8 mouse cellular contexts compared by ENCODE assay signal in genomic region chr15:95526626-95527411, GRCm38 (mm10). TPM values are rescaled to one million over a fixed set of nuclear protein-coding genes. Genes with fewer than 3 reads are reported as not detected.
DNase-seq lines count a peak whose midpoint lies in the region; ATAC-seq and TF ChIP-seq lines count a peak whose summit lies in the region.

No protein-coding gene starts in this region.

- peak overlapping the region; percentile 90 for H3K9ac ChIP-seq in forebrain, embryonic 12.5 days

- peak overlapping the region; percentile 85 for H3K27ac ChIP-seq in forebrain, embryonic 12.5 days
- H3K27ac ChIP-seq in gastrocnemius, adult 2 months = no peak overlapping the region

- intact Hi-C loops in gastrocnemius, adult 2 months (cut with DNase I) = no loop called here

- no peak for TF ChIP-seq CTCF in gastrocnemius, adult 2 months (IDR thresholded peaks at IDR 0.05)

- peaks cover 19% of the 10 kb centered on the region for H3K4me1 ChIP-seq in forebrain, embryonic 12.5 days

- peak; percentile 49 for DNase-seq in cerebellum, adult 11-12 months
- DNase-seq in cerebellum, adult 11 months = no peak
- DNase-seq in ES-CJ7 (ENCODE audit: low read depth, low spot score) = peak; percentile 18
- DNase-seq in mesoderm, embryonic 11.5 days (ENCODE audit: low read depth, low spot score) = peak; percentile 65
- DNase-seq in thymus, postnatal 14 days = no peak
- DNase-seq in layer of hippocampus, postnatal 14 days (ENCODE audit: low spot score in 2 of 2) = no peak
- no peak for DNase-seq in gastrocnemius, adult 2 months

- peak overlapping the region; percentile 88 for H3K4me2 ChIP-seq in forebrain, embryonic 12.5 days

- WGBS in forebrain, embryonic 12.5 days = 2% methylated on average over 27 of the region's 27 CpGs

- no peaks in the 10 kb centered on the region for H3K36me3 ChIP-seq in forebrain, embryonic 12.5 days (replicated peaks)

- peaks cover 3% of the 10 kb centered on the region; the same call in 1 of the 2 replicates for H3K27me3 ChIP-seq in forebrain, embryonic 12.5 days

- no peaks in the 10 kb centered on the region for H3K9me3 ChIP-seq in forebrain, embryonic 12.5 days

- H3K4me3 ChIP-seq in forebrain, embryonic 12.5 days (replicated peaks) = peak overlapping the region; percentile 90
- H3K4me3 ChIP-seq in gastrocnemius, adult 2 months = no peak overlapping the region

- peak; percentile 39; the same call in 1 of the 2 replicates for ATAC-seq in forebrain, embryonic 12.5 days (ENCODE audit: low FRiP score)

RNA-seq across cellular contexts. Expression of gene Nell2, which starts 1.5 kb away (rescaled TPM):
- polyA plus RNA-seq in forebrain, embryonic 12.5 days (2016; fragmentation: Nextera tagmentation; extraction: Ambion mirVana) = 106 and 108 TPM in 2 replicates
- total RNA-seq in layer of hippocampus, postnatal 14 days (2021) = 100 to 1,000 TPM; 841 to 860 TPM
- under 1 TPM; 0.18 to 0.36 TPM for total RNA-seq in gastrocnemius, adult 2 months (2021)

Comparison
In these comparisons a context has a peak if more than half of its experiments do, and no peak if none do; other contexts are left out.
1. DNase-seq: peak in cerebellum, adult 11-12 months (single experiment), ES-CJ7 (single experiment) and mesoderm, embryonic 11.5 days (single experiment); none in cerebellum, adult 11 months (single experiment), thymus, postnatal 14 days (single experiment), layer of hippocampus, postnatal 14 days (0 of 2) and gastrocnemius, adult 2 months (single experiment).
2. RNA of gene Nell2, which starts 1.5 kb away (total RNA-seq): 841 to 860 TPM in layer of hippocampus, postnatal 14 days; 0.18 to 0.36 TPM in gastrocnemius, adult 2 months; every median in the first group is over 100 times any median in the second.